In genomic region chr19:28192248-28192647, GRCm38 (mm10) we compare ENCODE assay signal across 9 mouse cellular contexts.
"Had no signal": no experiment of that assay in that cellular context is flagged by ENCODE, and none has a peak within 500 bp of the region (broad histone marks: within the 10 kb centered on the region; RNA-seq: fewer than 3 reads in every experiment).

No protein-coding gene starts in this region.

- H3K4me3 ChIP-seq: limb, embryonic 15.5 days; neural tube, embryonic 13.5 days had no signal

- H3K27me3 ChIP-seq: limb, embryonic 15.5 days; neural tube, embryonic 13.5 days had no signal

- DNase-seq: layer of hippocampus, adult 9-11 months; layer of hippocampus, postnatal 36 days; lung, adult 18-20 months; right cerebral cortex, postnatal 14 days; thymus, postnatal 4 days had no signal

- H3K9me3 ChIP-seq: limb, embryonic 15.5 days; neural tube, embryonic 13.5 days had no signal

- H3K9ac ChIP-seq: limb, embryonic 15.5 days; liver, embryonic 14.5 days; neural tube, embryonic 13.5 days had no signal

- H3K4me1 ChIP-seq: limb, embryonic 15.5 days had no signal

- H3K27ac ChIP-seq: limb, embryonic 15.5 days; liver, embryonic 14.5 days; neural tube, embryonic 13.5 days had no signal

- H3K36me3 ChIP-seq: limb, embryonic 15.5 days; neural tube, embryonic 13.5 days had no signal

- ATAC-seq: intestine, embryonic 16.5 days had no signal

- H3K4me2 ChIP-seq: limb, embryonic 15.5 days; neural tube, embryonic 13.5 days had no signal
